Mouse (Mus musculus) erythroblast, embryonic 14.5 days (primary cell): ENCODE results near the gene 2210016F16Rik.

Experiments used
- GATA1 ChIP-seq: IDR thresholded peaks from 2 replicates; pipeline ENCODE4 v1.6.1; 2012; ENCODE audit warnings: low read length, inconsistent platforms, mixed read lengths
- TAL1 ChIP-seq: IDR thresholded peaks from 3 replicates; pipeline ENCODE4 v1.6.1; 2012; ENCODE audit warnings: low read length, inconsistent platforms, mixed read lengths

DNA sequence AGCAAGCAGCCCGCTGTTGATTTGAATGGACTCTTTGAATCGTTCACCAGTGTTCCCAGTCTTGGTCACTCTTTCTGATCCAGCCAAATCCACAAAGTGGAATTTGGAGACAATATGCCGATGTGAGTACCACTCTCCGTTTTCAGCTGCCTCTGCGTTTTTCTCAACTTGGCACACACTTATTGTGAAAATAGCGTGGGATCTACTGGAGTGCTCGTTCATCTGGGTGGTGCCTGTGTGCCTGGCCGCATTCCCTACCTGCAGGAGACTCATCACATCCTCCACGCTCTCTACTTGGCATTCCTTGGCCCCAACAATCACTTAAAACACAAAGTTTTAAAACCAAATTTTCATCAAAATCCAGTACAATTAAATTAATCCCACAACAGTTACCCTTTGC is 40.5 kb downstream of the 2210016F16Rik start:
- TF ChIP-seq GATA1 (no peak), TAL1 (no peak)
